Mouse (Mus musculus) left cerebral cortex, postnatal 14 days (tissue): ENCODE data around the gene Olfr1337. TPM values are rescaled to one million over a fixed set of nuclear protein-coding genes. Genes with fewer than 3 reads are reported as not detected.
"Not testable (repeated sequence)": the region's sequence is repeated elsewhere in the genome, so short reads cannot be mapped to it uniquely, and the experiment has no call there.

Experiments used
- DNase-seq, 2 experiments: peaks; one replicate each; pipeline ENCODE4 v3.0.0; 2021 to 2022; ENCODE audit warnings: low spot score in 2 of 2, mixed read lengths in 1 of 2
- intact Hi-C: fragments of 180-260 bp; cut with DNase I; formaldehyde crosslinking; loops from one replicate; pipeline ENCODE4 v1.15.1; 2025
- long read RNA-seq, 2 experiments: library from polyadenylated mRNA; stranded (forward); transcript quantifications; one replicate each; pipeline ENCODE4 v2.0.0; 2021
- total RNA-seq, 2 experiments: library from RNA; stranded (reverse); gene quantifications; 2 replicates each; pipeline ENCODE4 v1.2.3; 2021

Olfr1337 gene
- total RNA-seq = not detected
- long read RNA-seq, experiment 1 = 0 reads
- long read RNA-seq, experiment 2 = 0 reads

GRCm38 (mm10) chr4:118782486-118782885 lies at the start of gene Olfr1337:
Olfr1337 (minus strand) TSS chr4:118782586.
- intact Hi-C loops = no loop called here
- DNase-seq = no peak

GRCm38 (mm10) chr4:118818921-118819320 lies 36.5 kb upstream of the Olfr1337 start:
- no peak for DNase-seq
- intact Hi-C loops = no loop called here

GRCm38 (mm10) chr4:118809844-118810243 lies 27.5 kb upstream of the Olfr1337 start, which contains the start of gene Olfr1335:
Olfr1335 (minus strand) TSS chr4:118809944.
- no peak for DNase-seq
- intact Hi-C loops = no loop called here

- intact Hi-C loops, DNase-seq: not testable (repeated sequence)
These were observed 10.4 kb upstream of the Olfr1337 start for GRCm38 (mm10) chr4:118792796-118793195.

GRCm38 (mm10) chr4:118758637-118759036 lies 23.7 kb downstream of the Olfr1337 start, which contains the start of gene Olfr1338:
Olfr1338 (minus strand) TSS chr4:118758737.
- DNase-seq = no peak
- intact Hi-C loops = no loop called here

- no peak for DNase-seq
- intact Hi-C loops = no loop called here
These were observed 40.5 kb downstream of the Olfr1337 start for GRCm38 (mm10) chr4:118741881-118742280.

- no peak for DNase-seq
- intact Hi-C loops = no loop called here
These were observed 41.2 kb downstream of the Olfr1337 start for GRCm38 (mm10) chr4:118740988-118741698.

- DNase-seq = no peak
- intact Hi-C loops = loop anchor here (5.0 kb wide), 1 partner anchor 33 kb away; no protein-coding TSS in a partner anchor
These were observed 42.8 kb downstream of the Olfr1337 start for GRCm38 (mm10) chr4:118739574-118739973.

- no peak for DNase-seq
- intact Hi-C loops = no loop called here
These were observed 50.5 kb downstream of the Olfr1337 start, which contains the start of gene Olfr1339 for GRCm38 (mm10) chr4:118731875-118732274. Olfr1339 (plus strand) TSS chr4:118732175.

Other genes starting within 250 kb of the Olfr1337 start
- gene Tmem125, start 238.5 kb downstream of the Olfr1337 start, total RNA-seq = 1 to 10 TPM; 6.0 to 7.9 TPM
- gene Cfap57, start 161.8 kb downstream of the Olfr1337 start, total RNA-seq = under 1 TPM; 0.62 to 0.80 TPM
- gene Ebna1bp2, start 161.8 kb downstream of the Olfr1337 start, total RNA-seq = 10 to 100 TPM; 48.4 to 57.7 TPM
- gene Olfr62, start 123.6 kb downstream of the Olfr1337 start, total RNA-seq = not detected
- not detected for gene Olfr1342, start 89.8 kb downstream of the Olfr1337 start, total RNA-seq
- gene Olfr1341, start 79.1 kb downstream of the Olfr1337 start, total RNA-seq = not detected
- gene Olfr1340, start 62.4 kb downstream of the Olfr1337 start, total RNA-seq = not detected
- gene Olfr1339, start 50.4 kb downstream of the Olfr1337 start, total RNA-seq = not detected
- gene Olfr1338, start 23.8 kb downstream of the Olfr1337 start, total RNA-seq = not detected
- not detected for gene Olfr1335, start 27.4 kb upstream of the Olfr1337 start, total RNA-seq
- not detected for gene Olfr1333, start 53.7 kb upstream of the Olfr1337 start, total RNA-seq
- not detected for gene Olfr1331, start 82.1 kb upstream of the Olfr1337 start, total RNA-seq
- not detected for gene Olfr1330, start 106.0 kb upstream of the Olfr1337 start, total RNA-seq
- not detected for gene Olfr1329, start 134.9 kb upstream of the Olfr1337 start, total RNA-seq
- gene Olfr1328, start 156.0 kb upstream of the Olfr1337 start, total RNA-seq = not detected
- under 1 TPM; 0.32 to 0.33 TPM for gene Lao1, start 179.0 kb upstream of the Olfr1337 start, total RNA-seq